Mouse (Mus musculus) cerebellum, adult 9-10 months (tissue): ENCODE results near the gene Kcns3.
A peak's percentile ranks its signal among the peaks of the same experiment; 100 is the strongest.
"Not testable (repeated sequence)": the region's sequence is repeated elsewhere in the genome, so short reads cannot be mapped to it uniquely, and the experiment has no call there.

Experiments used
- DNase-seq: peaks from one replicate; pipeline ENCODE4 v3.0.0; 2022

The Kcns3 gene

DNA sequence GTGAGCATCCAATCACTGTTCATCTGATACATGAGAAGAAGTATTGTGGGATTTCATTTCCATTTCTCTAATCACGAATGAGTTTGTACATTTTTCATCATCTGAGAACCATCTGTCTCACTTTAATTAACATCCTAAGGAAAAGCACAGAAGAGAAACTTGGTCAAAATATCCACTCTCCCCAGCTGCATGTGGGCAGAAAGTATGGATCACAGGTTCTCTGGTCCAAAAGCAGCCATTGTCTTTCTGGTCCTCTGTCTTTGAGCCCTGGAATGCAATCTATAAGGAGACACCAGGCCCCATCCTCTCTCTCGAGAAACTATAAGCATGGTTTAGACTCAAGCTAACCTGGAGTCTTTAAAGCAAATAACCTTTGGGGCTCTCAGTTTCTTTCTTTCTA lies 79.8 kb downstream of the Kcns3 start:
- no peak for DNase-seq

- DNase-seq = peak; percentile 5
Measured at GRCm38 (mm10) chr12:11066865-11067264, 84.0 kb downstream of the Kcns3 start.

- not testable (repeated sequence) for DNase-seq
Measured at GRCm38 (mm10) chr12:11052676-11053075, 98.2 kb downstream of the Kcns3 start.

DNA sequence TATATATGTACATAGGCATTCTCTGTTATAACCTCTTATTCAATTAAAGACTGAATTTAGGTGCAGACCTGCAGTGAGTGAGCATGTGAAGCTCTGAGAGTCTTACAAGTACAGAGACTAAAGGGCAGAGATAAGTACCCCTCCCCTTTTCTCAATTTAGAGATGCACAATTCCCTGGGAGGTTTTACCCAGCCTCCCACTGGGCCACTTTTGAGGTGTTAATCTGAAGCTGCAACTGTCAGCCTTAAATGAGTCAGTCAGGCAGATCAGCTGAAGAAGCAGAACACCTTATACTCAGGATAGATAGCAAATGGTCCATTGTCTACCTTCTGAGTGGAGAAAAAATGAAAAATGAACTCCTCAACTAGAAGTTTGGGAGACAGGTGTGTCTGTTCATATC lies 109.0 kb downstream of the Kcns3 start:
- no peak for DNase-seq
